Mouse (Mus musculus) neural tube, embryonic 14.5 days (tissue): ENCODE data around the gene Abcc5. TPM values are rescaled to one million over a fixed set of nuclear protein-coding genes. Genes with fewer than 3 reads are reported as not detected.

Experiments
- ATAC-seq: fragments of 200-750 bp; cut with Nextera tagmentation; 2 replicates; pipeline ENCODE4 v1.8.0; 2017; ENCODE audit warnings: low read depth, mild to moderate bottlenecking, moderate TSS enrichment, moderate library complexity
- H3K27ac ChIP-seq: fragments of 300-500 bp; sonication (generic); 2 replicates; pipeline ENCODE4 v1.5.1; 2014; ENCODE audit warnings: low read depth, mild to moderate bottlenecking, control low read depth, low read length, moderate library complexity, mixed read lengths
- H3K27me3 ChIP-seq: fragments of 300-500 bp; sonication (generic); 2 replicates; pipeline ENCODE4 v1.6.1; 2014; ENCODE audit warnings: low read length; ENCODE audit not compliant: control insufficient read depth, insufficient read depth
- H3K36me3 ChIP-seq: fragments of 300-500 bp; sonication (generic); 2 replicates; pipeline ENCODE4 v1.6.1; 2014; ENCODE audit warnings: low read length, mixed read lengths; ENCODE audit not compliant: control insufficient read depth, insufficient read depth
- H3K4me1 ChIP-seq: fragments of 300-500 bp; sonication (generic); 2 replicates; pipeline ENCODE4 v1.6.1; 2014; ENCODE audit warnings: low read length; ENCODE audit not compliant: control insufficient read depth, insufficient read depth
- H3K4me2 ChIP-seq: fragments of 300-500 bp; sonication (generic); 2 replicates; pipeline ENCODE4 v1.6.1; 2014; ENCODE audit warnings: mild to moderate bottlenecking, low read depth, low read length, control low read depth
- H3K4me3 ChIP-seq: fragments of 300-500 bp; sonication (generic); 2 replicates; pipeline ENCODE4 v1.5.1; 2014; ENCODE audit warnings: low read depth, low read length, control low read depth, mixed read lengths
- H3K9ac ChIP-seq: fragments of 300-500 bp; sonication (generic); replicated peaks from 2 replicates; pipeline ENCODE4 v1.6.1; 2014; ENCODE audit warnings: low read depth, mild to moderate bottlenecking, control low read depth, low read length, mixed read lengths
- H3K9me3 ChIP-seq: fragments of 300-500 bp; sonication (generic); 2 replicates; pipeline ENCODE4 v1.6.1; 2016; ENCODE audit warnings: low read length; ENCODE audit not compliant: control insufficient read depth
- WGBS: fragments of 180-500 bp; shearing (Covaris S2); extraction: QIAGEN DNeasy Blood & Tissue Kit; methylation state at CpG from one replicate; pipeline ENCODE4 v1.1.7; 2014; 5-methylcytosine and 5-hydroxymethylcytosine counted together
- polyA plus RNA-seq: library from polyadenylated mRNA; unstranded; fragments of >200 nt; fragmentation: Nextera tagmentation; extraction: Ambion mirVana; gene quantifications from 2 replicates; pipeline ENCODE4 v1.2.1, GENCODE M21; 2014

Gene Abcc5
- polyA plus RNA-seq, 1 experiment from 2014 or later = 173 TPM

GRCm38 (mm10) chr16:20357837-20358236 lies 68.4 kb downstream of the Abcc5 start:
- no peak overlapping the region for H3K27ac ChIP-seq
- 93% methylated on average over 5 of the region's 5 CpGs for WGBS
- ATAC-seq = no peak
- H3K9ac ChIP-seq = no peak overlapping the region
- no peaks in the 10 kb centered on the region for H3K27me3 ChIP-seq
- H3K4me3 ChIP-seq = no peak overlapping the region
- H3K4me2 ChIP-seq = no peak overlapping the region
- no peaks in the 10 kb centered on the region for H3K4me1 ChIP-seq
- H3K36me3 ChIP-seq = peaks cover 54% of the 10 kb centered on the region
- no peaks in the 10 kb centered on the region for H3K9me3 ChIP-seq

GRCm38 (mm10) chr16:20354762-20355161 lies 71.4 kb downstream of the Abcc5 start:
- H3K36me3 ChIP-seq = peaks cover 44% of the 10 kb centered on the region

GRCm38 (mm10) chr16:20354011-20354410 lies 72.2 kb downstream of the Abcc5 start:
- no peaks in the 10 kb centered on the region for H3K27me3 ChIP-seq
- no peak overlapping the region for H3K4me2 ChIP-seq
- H3K27ac ChIP-seq = no peak overlapping the region
- H3K36me3 ChIP-seq = peaks cover 40% of the 10 kb centered on the region
- no peak for ATAC-seq
- H3K9me3 ChIP-seq = no peaks in the 10 kb centered on the region
- WGBS = 85% methylated on average over 1 of the region's 1 CpGs
- H3K4me3 ChIP-seq = no peak overlapping the region
- no peak overlapping the region for H3K9ac ChIP-seq
- H3K4me1 ChIP-seq = no peaks in the 10 kb centered on the region

More at GRCm38 (mm10) chr16:20354762-20355161, 71.4 kb downstream of the Abcc5 start:
- Histone ChIP-seq H3K4me1 (no peaks in the 10 kb centered on the region), H3K27me3 (no peaks in the 10 kb centered on the region), H3K27ac (no peak overlapping the region), H3K4me3 (no peak overlapping the region), H3K9me3 (no peaks in the 10 kb centered on the region), H3K4me2 (no peak overlapping the region), H3K9ac (no peak overlapping the region)
- WGBS = 94% methylated on average over 2 of the region's 2 CpGs
- no peak for ATAC-seq

- ATAC-seq = no peak
- no peaks in the 10 kb centered on the region for H3K27me3 ChIP-seq
- no peak overlapping the region for H3K27ac ChIP-seq
- no peak overlapping the region for H3K4me3 ChIP-seq
- H3K4me1 ChIP-seq = no peaks in the 10 kb centered on the region
- no peaks in the 10 kb centered on the region for H3K9me3 ChIP-seq
- H3K36me3 ChIP-seq = peaks cover 18% of the 10 kb centered on the region
- H3K9ac ChIP-seq = no peak overlapping the region
- no peak overlapping the region for H3K4me2 ChIP-seq
- WGBS = 85% methylated on average over 1 of the region's 1 CpGs
These were observed 80.7 kb downstream of the Abcc5 start for GRCm38 (mm10) chr16:20345464-20345863.

GRCm38 (mm10) chr16:20338616-20339015 lies 87.6 kb downstream of the Abcc5 start:
- Histone ChIP-seq H3K9me3 (no peaks in the 10 kb centered on the region), H3K27ac (no peak overlapping the region), H3K4me2 (no peak overlapping the region), H3K4me3 (no peak overlapping the region), H3K4me1 (no peaks in the 10 kb centered on the region), H3K36me3 (peaks cover 33% of the 10 kb centered on the region), H3K9ac (no peak overlapping the region), H3K27me3 (no peaks in the 10 kb centered on the region)
- WGBS = 96% methylated on average over 3 of the region's 3 CpGs
- ATAC-seq = no peak

- Histone ChIP-seq H3K4me1 (no peaks in the 10 kb centered on the region), H3K4me2 (no peak overlapping the region), H3K27ac (no peak overlapping the region), H3K9me3 (no peaks in the 10 kb centered on the region), H3K9ac (no peak overlapping the region), H3K36me3 (peaks cover 54% of the 10 kb centered on the region), H3K4me3 (no peak overlapping the region), H3K27me3 (no peaks in the 10 kb centered on the region)
- WGBS = 95% methylated on average over 8 of the region's 8 CpGs
- ATAC-seq = no peak
These were observed 91.3 kb downstream of the Abcc5 start for GRCm38 (mm10) chr16:20334918-20335317.

- Histone ChIP-seq H3K9ac (no peak overlapping the region), H3K27me3 (no peaks in the 10 kb centered on the region), H3K9me3 (no peaks in the 10 kb centered on the region), H3K27ac (no peak overlapping the region), H3K4me2 (no peak overlapping the region), H3K4me1 (no peaks in the 10 kb centered on the region), H3K36me3 (peaks cover 22% of the 10 kb centered on the region), H3K4me3 (no peak overlapping the region)
- WGBS = 94% methylated on average over 5 of the region's 5 CpGs
- no peak for ATAC-seq
These were observed 97.9 kb downstream of the Abcc5 start for GRCm38 (mm10) chr16:20328306-20328705.

GRCm38 (mm10) chr16:20325286-20325685 lies 100.9 kb downstream of the Abcc5 start, which contains the start of gene Cyp2ab1:
Gene Cyp2ab1, minus strand, starts transcription at chr16:20325404.
- Histone ChIP-seq H3K27ac (no peak within 1 kb of the TSS), H3K9me3 (no peaks in the 10 kb centered on the region), H3K4me2 (no peak within 1 kb of the TSS), H3K4me3 (no peak within 1 kb of the TSS), H3K4me1 (no peaks in the 10 kb centered on the region), H3K27me3 (no peaks in the 10 kb centered on the region), H3K9ac (no peak within 1 kb of the TSS), H3K36me3 (no peaks in the 10 kb centered on the region)
- WGBS = 77% methylated on average over 5 of the region's 5 CpGs
- no peak for ATAC-seq

- H3K36me3 ChIP-seq = no peaks in the 10 kb centered on the region
- no peak for ATAC-seq
- no peak overlapping the region for H3K27ac ChIP-seq
- no peaks in the 10 kb centered on the region for H3K9me3 ChIP-seq
- no peak overlapping the region for H3K4me2 ChIP-seq
- no peaks in the 10 kb centered on the region for H3K27me3 ChIP-seq
- no peak overlapping the region for H3K9ac ChIP-seq
- H3K4me1 ChIP-seq = no peaks in the 10 kb centered on the region
- 78% methylated on average over 5 of the region's 5 CpGs for WGBS
- H3K4me3 ChIP-seq = no peak overlapping the region
These were observed 102.3 kb downstream of the Abcc5 start for GRCm38 (mm10) chr16:20323907-20324306.
